Mouse (Mus musculus): Measurements from ENCODE around the gene Itgb3. TPM values are rescaled to one million over a fixed set of nuclear protein-coding genes. Genes with fewer than 3 reads are reported as not detected.
A peak's percentile ranks its signal among the peaks of the same experiment; 100 is the strongest.

Itgb3 gene
- polyA plus RNA-seq, 1 experiment from 2014 or later, result 1.3 TPM

GRCm38 (mm10) chr11:104604192-104604591 lies 3.6 kb upstream of the Itgb3 start:
- H3K4me3 ChIP-seq (ENCODE audit: low read depth, low read length), result no peak overlapping the region
- 45% methylated on average over 6 of the region's 6 CpGs for WGBS
- no peaks in the 10 kb centered on the region for H3K9me3 ChIP-seq (replicated peaks; ENCODE audit: control insufficient read depth, low read length)
- no peak overlapping the region for H3K4me2 ChIP-seq (ENCODE audit: low read depth, low read length)
- no peaks in the 10 kb centered on the region for H3K36me3 ChIP-seq (replicated peaks; ENCODE audit: control insufficient read depth, insufficient read depth, low read depth, low read length)
- H3K27me3 ChIP-seq (ENCODE audit: control insufficient read depth, insufficient read depth, low read length), result peaks cover 2% of the 10 kb centered on the region; the same call in 1 of the 2 replicates
- H3K27ac ChIP-seq (replicated peaks; ENCODE audit: low read depth, low read length), result no peak overlapping the region
- DNase-seq (ENCODE audit: low spot score) (no peak), ATAC-seq (replicated peaks; ENCODE audit: insufficient number of reproducible peaks, low FRiP score, low TSS enrichment, low read depth) (no peak)
- H3K9ac ChIP-seq (replicated peaks; ENCODE audit: low read length), result no peak overlapping the region
- no peaks in the 10 kb centered on the region for H3K4me1 ChIP-seq (ENCODE audit: control insufficient read depth, insufficient read depth, low read length)

GRCm38 (mm10) chr11:104608249-104608920 lies 585 bp downstream of the Itgb3 start:
- peaks cover 5% of the 10 kb centered on the region; the same call in 1 of the 2 replicates for H3K27me3 ChIP-seq (ENCODE audit: control insufficient read depth, insufficient read depth, low read length)
- H3K4me3 ChIP-seq (ENCODE audit: low read depth, low read length), result peak overlapping the region; percentile 30
- H3K9ac ChIP-seq (replicated peaks; ENCODE audit: low read length), result peak overlapping the region; percentile 45
- no peaks in the 10 kb centered on the region for H3K9me3 ChIP-seq (replicated peaks; ENCODE audit: control insufficient read depth, low read length)
- DNase-seq (ENCODE audit: low spot score), result no peak
- H3K27ac ChIP-seq (replicated peaks; ENCODE audit: low read depth, low read length), result no peak overlapping the region
- H3K4me1 ChIP-seq (ENCODE audit: control insufficient read depth, insufficient read depth, low read length), result no peaks in the 10 kb centered on the region
- ATAC-seq (replicated peaks; ENCODE audit: insufficient number of reproducible peaks, low FRiP score, low TSS enrichment, low read depth), result peak; percentile 58
- 2% methylated on average over 23 of the region's 23 CpGs for WGBS
- H3K4me2 ChIP-seq (ENCODE audit: low read depth, low read length), result peak overlapping the region; percentile 87
- H3K36me3 ChIP-seq (replicated peaks; ENCODE audit: control insufficient read depth, insufficient read depth, low read depth, low read length), result no peaks in the 10 kb centered on the region

DNA sequence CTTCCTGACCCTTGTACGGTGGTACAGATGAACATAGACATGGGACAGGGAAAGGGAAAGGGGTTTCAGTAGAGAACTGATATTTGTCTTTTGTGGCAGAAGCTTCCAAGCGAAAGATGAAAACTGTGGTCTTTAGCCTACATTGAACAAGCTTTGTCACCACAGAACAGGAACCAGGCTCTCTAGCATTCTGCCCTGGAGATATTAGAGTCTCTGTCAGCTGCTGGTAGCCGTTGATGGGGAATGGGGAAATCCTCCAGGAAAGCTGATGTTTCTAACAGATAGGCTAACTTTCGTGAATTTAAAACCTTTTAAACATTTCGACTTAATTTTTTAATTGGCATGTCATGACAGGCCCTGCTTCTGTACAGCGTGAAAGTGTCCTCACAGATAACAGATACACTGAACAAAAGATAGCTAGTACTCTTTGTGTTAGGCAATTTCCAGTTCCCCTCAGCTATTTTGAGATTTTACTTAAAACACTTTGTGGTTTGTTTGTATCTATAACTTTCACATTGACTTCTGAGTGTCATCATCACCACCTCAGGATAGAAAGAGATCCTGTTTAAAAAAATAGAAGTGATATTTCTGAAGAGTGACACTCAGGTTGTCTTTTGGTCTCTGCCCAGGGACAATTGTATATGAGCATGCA lies 1.4 kb downstream of the Itgb3 start:
- Histone ChIP-seq H3K4me1 (ENCODE audit: control insufficient read depth, insufficient read depth, low read length) (no peaks in the 10 kb centered on the region), H3K4me3 (ENCODE audit: low read depth, low read length) (no peak overlapping the region), H3K27ac (replicated peaks; ENCODE audit: low read depth, low read length) (no peak overlapping the region), H3K36me3 (replicated peaks; ENCODE audit: control insufficient read depth, insufficient read depth, low read depth, low read length) (no peaks in the 10 kb centered on the region), H3K9me3 (replicated peaks; ENCODE audit: control insufficient read depth, low read length) (no peaks in the 10 kb centered on the region), H3K27me3 (ENCODE audit: control insufficient read depth, insufficient read depth, low read length) (peaks cover 5% of the 10 kb centered on the region; the same call in 1 of the 2 replicates), H3K4me2 (ENCODE audit: low read depth, low read length) (no peak overlapping the region), H3K9ac (replicated peaks; ENCODE audit: low read length) (no peak overlapping the region)
- 59% methylated on average over 6 of the region's 6 CpGs for WGBS
- DNase-seq (ENCODE audit: low spot score), result no peak
- no peak for ATAC-seq (replicated peaks; ENCODE audit: insufficient number of reproducible peaks, low FRiP score, low TSS enrichment, low read depth)

DNA sequence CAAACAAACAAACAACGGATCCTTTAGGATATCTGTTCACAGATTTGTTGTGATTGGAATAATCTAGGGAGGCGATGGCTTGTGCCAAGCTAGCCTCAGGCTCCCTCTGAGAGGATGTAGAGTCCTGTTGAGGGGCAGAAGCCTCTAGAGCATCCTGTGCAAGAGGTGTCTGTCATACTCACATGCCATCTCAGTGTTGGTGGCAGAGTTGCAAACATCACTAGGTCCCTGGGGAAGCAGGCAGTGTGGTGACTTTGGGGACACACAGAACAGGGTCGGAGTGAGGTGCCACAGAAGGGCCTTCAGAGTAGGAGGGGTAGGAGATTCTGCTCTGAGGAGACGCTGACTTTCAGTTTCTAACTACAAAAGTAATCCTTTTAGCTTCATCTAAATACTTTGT lies 1.9 kb downstream of the Itgb3 start:
- no peak overlapping the region for H3K4me2 ChIP-seq (ENCODE audit: low read depth, low read length)
- H3K9me3 ChIP-seq (replicated peaks; ENCODE audit: control insufficient read depth, low read length), result no peaks in the 10 kb centered on the region
- ATAC-seq (replicated peaks; ENCODE audit: insufficient number of reproducible peaks, low FRiP score, low TSS enrichment, low read depth) (no peak), DNase-seq (ENCODE audit: low spot score) (no peak)
- 50% methylated on average over 4 of the region's 4 CpGs for WGBS
- no peak overlapping the region for H3K4me3 ChIP-seq (ENCODE audit: low read depth, low read length)
- H3K27me3 ChIP-seq (ENCODE audit: control insufficient read depth, insufficient read depth, low read length), result peaks cover 5% of the 10 kb centered on the region; the same call in 1 of the 2 replicates
- no peak overlapping the region for H3K9ac ChIP-seq (replicated peaks; ENCODE audit: low read length)
- H3K4me1 ChIP-seq (ENCODE audit: control insufficient read depth, insufficient read depth, low read length), result no peaks in the 10 kb centered on the region
- no peaks in the 10 kb centered on the region for H3K36me3 ChIP-seq (replicated peaks; ENCODE audit: control insufficient read depth, insufficient read depth, low read depth, low read length)
- no peak overlapping the region for H3K27ac ChIP-seq (replicated peaks; ENCODE audit: low read depth, low read length)

DNA sequence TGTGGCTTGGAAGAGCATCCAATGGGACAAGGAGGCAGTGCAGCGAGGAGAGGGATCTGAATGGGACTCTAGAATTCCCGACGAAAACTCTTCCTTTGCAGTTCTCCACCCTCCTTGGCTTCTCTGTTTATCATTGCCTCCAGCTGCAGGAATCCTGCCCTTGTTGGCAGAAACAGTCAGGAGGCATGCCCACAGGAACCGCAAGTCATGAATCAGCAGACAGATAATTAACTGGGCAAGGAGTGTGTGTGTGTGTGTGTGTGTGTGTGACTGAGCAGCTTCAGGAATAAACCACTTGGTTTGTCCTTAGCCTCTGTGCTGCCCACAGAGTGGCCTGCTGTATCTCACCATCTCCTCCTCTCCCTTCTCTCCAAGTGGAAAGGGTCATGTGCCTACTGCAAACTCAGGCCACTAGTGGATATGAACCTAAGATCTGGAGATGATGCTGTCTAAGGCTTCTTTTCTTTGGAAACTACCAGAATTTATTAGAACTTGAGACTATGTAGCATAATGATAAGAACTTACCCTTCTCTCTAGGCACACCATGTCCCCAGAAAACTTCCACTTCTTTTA lies 3.9 kb downstream of the Itgb3 start:
- no peaks in the 10 kb centered on the region for H3K9me3 ChIP-seq (replicated peaks; ENCODE audit: control insufficient read depth, low read length)
- no peak overlapping the region for H3K4me3 ChIP-seq (ENCODE audit: low read depth, low read length)
- no peak overlapping the region for H3K4me2 ChIP-seq (ENCODE audit: low read depth, low read length)
- H3K27me3 ChIP-seq (ENCODE audit: control insufficient read depth, insufficient read depth, low read length), result peaks cover 5% of the 10 kb centered on the region; the same call in 1 of the 2 replicates
- H3K27ac ChIP-seq (replicated peaks; ENCODE audit: low read depth, low read length), result no peak overlapping the region
- H3K9ac ChIP-seq (replicated peaks; ENCODE audit: low read length), result no peak overlapping the region
- no peak for DNase-seq (ENCODE audit: low spot score)
- H3K4me1 ChIP-seq (ENCODE audit: control insufficient read depth, insufficient read depth, low read length), result no peaks in the 10 kb centered on the region
- 41% methylated on average over 4 of the region's 4 CpGs for WGBS
- ATAC-seq (replicated peaks; ENCODE audit: insufficient number of reproducible peaks, low FRiP score, low TSS enrichment, low read depth), result no peak
- H3K36me3 ChIP-seq (replicated peaks; ENCODE audit: control insufficient read depth, insufficient read depth, low read depth, low read length), result no peaks in the 10 kb centered on the region

DNA sequence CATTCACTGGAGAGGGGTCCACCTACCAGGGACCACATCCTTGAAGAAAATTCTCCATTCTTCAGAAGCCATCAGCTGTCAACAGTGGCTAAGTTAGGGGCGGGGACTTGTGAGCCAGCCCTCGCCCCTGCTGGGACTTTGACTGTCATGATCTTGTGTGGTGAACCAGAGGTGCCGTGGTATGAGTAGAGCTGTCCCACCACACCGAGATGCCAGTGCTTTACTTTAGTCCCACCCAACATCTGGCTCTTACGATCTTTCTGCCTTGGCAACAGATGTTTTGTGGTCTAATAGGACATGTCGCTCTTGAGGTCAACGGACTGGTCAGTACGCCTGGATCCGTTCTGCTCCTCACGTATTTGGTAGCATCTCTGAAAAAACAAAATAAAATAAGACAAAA lies 5.8 kb downstream of the Itgb3 start:
- whole genome bisulfite sequencing, result 80% methylated on average over 10 of the region's 10 CpGs
- Histone ChIP-seq H3K4me1 (ENCODE audit: control insufficient read depth, insufficient read depth, low read length) (no peaks in the 10 kb centered on the region), H3K36me3 (replicated peaks; ENCODE audit: control insufficient read depth, insufficient read depth, low read depth, low read length) (no peaks in the 10 kb centered on the region), H3K4me3 (ENCODE audit: low read depth, low read length) (no peak overlapping the region), H3K4me2 (ENCODE audit: low read depth, low read length) (no peak overlapping the region), H3K27me3 (ENCODE audit: control insufficient read depth, insufficient read depth, low read length) (peaks cover 3% of the 10 kb centered on the region; the same call in 1 of the 2 replicates), H3K9ac (replicated peaks; ENCODE audit: low read length) (no peak overlapping the region), H3K27ac (replicated peaks; ENCODE audit: low read depth, low read length) (no peak overlapping the region), H3K9me3 (replicated peaks; ENCODE audit: control insufficient read depth, low read length) (no peaks in the 10 kb centered on the region)
- DNase-seq (ENCODE audit: low spot score) (no peak), ATAC-seq (replicated peaks; ENCODE audit: insufficient number of reproducible peaks, low FRiP score, low TSS enrichment, low read depth) (no peak)

DNA sequence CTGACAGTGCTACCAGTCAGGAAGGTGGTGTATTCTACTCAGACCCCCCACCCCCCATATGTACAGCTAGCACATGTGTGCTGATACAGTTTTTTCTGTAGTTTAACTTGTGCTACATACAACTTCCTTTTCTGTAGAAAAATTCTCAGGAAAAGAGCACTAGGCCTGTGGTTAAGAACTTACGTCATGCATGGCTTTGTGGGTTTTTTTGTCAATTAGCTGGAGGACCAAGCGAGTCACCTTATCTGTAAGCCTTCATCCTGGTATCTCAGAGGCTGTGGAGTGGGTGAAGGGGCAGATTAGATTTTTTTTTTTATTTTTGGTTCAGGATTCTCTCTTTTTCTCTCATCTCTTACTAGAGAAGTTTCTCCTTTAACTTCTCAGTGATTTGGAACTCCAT lies 6.3 kb downstream of the Itgb3 start:
- H3K36me3 ChIP-seq (replicated peaks; ENCODE audit: control insufficient read depth, insufficient read depth, low read depth, low read length), result no peaks in the 10 kb centered on the region
- no peak overlapping the region for H3K4me3 ChIP-seq (ENCODE audit: low read depth, low read length)
- no peak overlapping the region for H3K9ac ChIP-seq (replicated peaks; ENCODE audit: low read length)
- DNase-seq (ENCODE audit: low spot score), result no peak
- H3K4me2 ChIP-seq (ENCODE audit: low read depth, low read length), result no peak overlapping the region
- ATAC-seq (replicated peaks; ENCODE audit: insufficient number of reproducible peaks, low FRiP score, low TSS enrichment, low read depth), result no peak
- 83% methylated on average over 2 of the region's 2 CpGs for WGBS
- H3K27ac ChIP-seq (replicated peaks; ENCODE audit: low read depth, low read length), result no peak overlapping the region
- no peaks in the 10 kb centered on the region for H3K4me1 ChIP-seq (ENCODE audit: control insufficient read depth, insufficient read depth, low read length)
- no peaks in the 10 kb centered on the region for H3K9me3 ChIP-seq (replicated peaks; ENCODE audit: control insufficient read depth, low read length)
- 0 out of 2 replicates have a peak, but pooled peaks cover 2% of the 10 kb centered on the region for H3K27me3 ChIP-seq (ENCODE audit: control insufficient read depth, insufficient read depth, low read length)

DNA sequence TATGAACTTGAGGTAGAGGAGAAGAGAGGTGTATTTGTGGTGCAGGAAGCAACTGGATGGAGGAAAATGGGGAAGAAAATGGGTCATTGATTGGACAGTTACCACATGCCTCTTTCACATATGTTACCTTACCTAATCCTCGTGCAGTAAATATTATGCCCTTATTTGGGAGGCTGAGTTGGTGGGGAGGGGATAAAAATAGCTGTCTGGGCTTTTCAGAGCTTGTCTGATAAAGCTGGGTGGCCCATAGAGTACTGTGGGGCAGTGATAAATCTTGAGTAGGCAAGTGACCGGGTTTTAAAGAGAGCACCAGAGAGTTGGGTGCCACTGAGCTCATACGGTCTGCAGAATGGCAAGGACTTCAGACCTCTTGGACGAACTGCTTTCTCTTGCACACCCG lies 8.4 kb downstream of the Itgb3 start:
- DNase-seq (ENCODE audit: low spot score) (no peak), ATAC-seq (replicated peaks; ENCODE audit: insufficient number of reproducible peaks, low FRiP score, low TSS enrichment, low read depth) (no peak)
- no peak overlapping the region for H3K4me3 ChIP-seq (ENCODE audit: low read depth, low read length)
- no peak overlapping the region for H3K27ac ChIP-seq (replicated peaks; ENCODE audit: low read depth, low read length)
- no peaks in the 10 kb centered on the region for H3K9me3 ChIP-seq (replicated peaks; ENCODE audit: control insufficient read depth, low read length)
- H3K9ac ChIP-seq (replicated peaks; ENCODE audit: low read length), result no peak overlapping the region
- no peak overlapping the region for H3K4me2 ChIP-seq (ENCODE audit: low read depth, low read length)
- WGBS, result 77% methylated on average over 5 of the region's 5 CpGs
- H3K4me1 ChIP-seq (ENCODE audit: control insufficient read depth, insufficient read depth, low read length), result no peaks in the 10 kb centered on the region
- no peaks in the 10 kb centered on the region for H3K27me3 ChIP-seq (ENCODE audit: control insufficient read depth, insufficient read depth, low read length)
- no peaks in the 10 kb centered on the region for H3K36me3 ChIP-seq (replicated peaks; ENCODE audit: control insufficient read depth, insufficient read depth, low read depth, low read length)
